Mouse (Mus musculus) frontal cortex, postnatal 25 days (tissue): ENCODE data around the gene Traf4.
"Not testable (repeated sequence)": the region's sequence is repeated elsewhere in the genome, so short reads cannot be mapped to it uniquely, and the experiment has no call there.

Experiments
- DNase-seq, 2 experiments: peaks; one replicate each; pipeline ENCODE4 v3.0.0; 2022; ENCODE audit warnings: low spot score in 2 of 2

Gene Traf4

GRCm38 (mm10) chr11:78164924-78165760, at the start of gene Traf4:
Gene Traf4, minus strand, starts transcription at chr11:78165589.
- DNase-seq, result no peak

DNA sequence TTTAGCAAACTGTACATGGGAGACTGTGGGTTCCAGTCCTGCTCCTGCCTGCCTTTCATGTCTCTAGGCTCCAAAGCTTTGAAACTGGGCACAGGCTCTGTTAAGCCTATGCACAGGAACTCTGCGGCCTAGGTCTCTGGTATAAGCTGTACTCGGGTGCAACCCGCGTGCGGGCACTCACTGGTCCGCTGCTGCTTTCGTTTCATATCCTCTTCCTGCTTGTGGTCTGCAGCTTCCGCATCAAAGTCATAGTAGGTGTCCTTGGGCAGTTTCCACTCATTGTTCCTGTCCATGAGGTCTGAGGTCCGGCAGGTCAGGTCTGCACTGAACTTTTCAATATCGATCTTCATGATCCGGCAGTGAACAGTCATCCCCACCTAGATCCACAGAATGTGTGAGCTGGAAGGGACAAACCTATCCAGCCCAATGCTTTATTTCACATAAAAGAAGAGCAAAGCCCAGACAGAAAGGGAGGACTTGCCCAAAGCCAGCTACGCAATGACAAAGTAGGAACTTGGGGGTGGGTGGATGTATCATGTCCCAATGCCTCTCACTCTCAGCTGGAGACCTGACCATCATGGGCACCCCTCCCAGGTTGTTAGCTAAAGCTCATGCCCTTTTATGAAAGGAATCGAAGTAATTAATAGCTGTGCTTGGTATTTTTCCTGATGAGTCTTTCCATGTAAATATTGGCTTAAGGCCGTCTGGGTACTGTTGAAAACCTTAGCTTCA, 47.9 kb upstream of the Traf4 start:
- DNase-seq, result no peak

DNA sequence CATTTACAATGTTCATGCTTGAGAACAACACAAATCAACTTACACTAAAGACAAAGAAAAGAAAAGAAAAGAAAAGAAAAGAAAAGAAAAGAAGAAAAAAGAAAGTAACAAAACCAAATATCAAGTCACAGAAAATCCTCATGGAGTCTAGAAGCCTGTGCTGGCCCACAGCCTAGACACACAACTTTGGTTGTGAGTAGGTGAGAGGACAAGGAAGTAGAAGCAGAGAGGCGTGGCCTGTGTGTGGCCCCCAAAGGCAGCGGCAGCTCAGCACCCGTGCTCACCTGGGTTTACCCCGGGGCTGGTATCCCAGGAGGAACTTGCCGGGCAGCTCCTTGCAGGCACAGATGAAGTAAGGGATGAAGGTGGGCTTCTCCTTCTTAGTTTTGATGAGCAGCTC, 46.1 kb upstream of the Traf4 start:
- no peak for DNase-seq

- DNase-seq, result no peak
Observed at GRCm38 (mm10) chr11:78210615-78211014, 45.2 kb upstream of the Traf4 start.

- DNase-seq, result no peak
Observed at GRCm38 (mm10) chr11:78209886-78210285, 44.5 kb upstream of the Traf4 start.

- DNase-seq, result no peak
Observed at GRCm38 (mm10) chr11:78207190-78207589, 41.8 kb upstream of the Traf4 start.

DNA sequence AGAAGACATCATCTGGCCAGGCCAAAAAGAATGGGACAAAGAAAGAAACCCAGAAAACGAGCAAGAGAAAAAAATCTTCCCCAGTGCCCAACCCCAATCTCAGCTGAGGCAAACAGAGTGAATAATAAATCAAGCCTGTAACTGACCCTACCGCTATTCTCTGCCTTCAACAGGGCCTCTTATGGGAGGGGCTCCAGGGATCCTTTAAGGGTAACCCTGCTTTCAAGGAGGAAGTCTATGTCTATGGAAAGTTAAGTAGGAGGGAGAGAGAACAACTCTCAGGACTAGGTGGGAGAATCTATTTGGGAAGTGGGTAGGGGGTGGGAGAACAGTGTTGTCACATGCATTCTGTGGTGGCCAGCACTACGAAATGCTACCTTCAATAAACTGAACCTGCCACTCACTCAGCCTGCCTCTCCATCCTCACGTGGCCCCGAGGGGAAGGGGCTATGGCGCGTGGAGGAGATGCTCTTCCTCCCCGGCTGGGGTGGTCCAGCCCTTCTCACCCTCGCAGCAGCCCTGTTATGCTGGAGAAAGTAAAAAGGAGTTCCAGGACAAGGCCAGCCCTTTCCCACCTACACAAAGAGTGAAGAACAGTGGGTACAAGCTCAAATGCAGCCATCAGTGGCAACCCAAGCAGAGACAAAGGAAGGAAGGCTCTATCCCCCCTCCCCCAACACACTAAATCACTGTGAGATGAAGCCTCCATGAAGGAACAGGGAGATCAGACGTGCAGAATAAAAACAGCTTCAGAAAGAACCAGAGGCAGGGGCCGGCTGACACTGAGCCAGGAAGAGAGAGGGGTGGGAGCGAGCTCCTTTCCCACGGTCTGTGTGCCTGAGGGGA, 40.2 kb upstream of the Traf4 start:
- no peak for DNase-seq

DNA sequence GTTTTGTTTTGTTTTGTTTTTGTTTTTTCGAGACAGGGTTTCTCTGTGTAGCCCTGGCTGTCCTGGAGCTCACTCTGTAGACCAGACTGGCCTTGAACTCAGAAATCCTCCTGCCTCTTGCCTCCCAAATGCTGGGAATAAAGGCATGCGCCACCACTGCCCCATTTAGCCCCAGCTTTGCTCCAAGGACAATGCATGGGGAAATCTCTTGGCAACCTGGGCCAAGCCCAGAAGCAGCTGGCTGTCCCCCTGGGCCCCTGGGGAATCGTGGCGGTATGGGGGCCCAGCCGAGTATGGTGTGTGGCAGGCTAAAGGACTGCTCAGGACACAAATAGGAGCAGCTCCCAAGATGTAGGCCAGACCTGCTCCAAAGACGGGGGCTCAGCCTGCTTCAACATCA, 38.9 kb upstream of the Traf4 start:
- DNase-seq, result no peak

DNA sequence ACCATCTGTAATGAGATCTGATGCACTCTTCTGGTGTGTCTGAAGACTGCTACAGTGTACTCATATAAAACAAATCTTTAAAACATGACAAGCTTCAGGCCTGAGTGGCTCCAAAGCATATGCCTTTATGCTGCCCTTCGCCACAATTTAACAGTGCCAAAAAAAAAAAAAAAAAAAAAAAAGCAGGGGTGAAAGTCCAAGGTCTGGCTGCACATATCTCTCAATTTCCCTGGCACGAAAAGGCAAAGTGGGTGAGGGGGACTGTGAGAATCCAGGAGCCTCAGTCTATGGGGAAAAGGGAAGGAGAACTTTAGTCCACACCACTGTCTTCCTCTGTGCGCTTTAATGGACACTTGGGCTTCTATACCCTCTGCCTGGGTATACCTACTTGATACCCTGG, 37.0 kb upstream of the Traf4 start:
- no peak for DNase-seq

GRCm38 (mm10) chr11:78195101-78195863, 29.9 kb upstream of the Traf4 start:
- no peak for DNase-seq

- DNase-seq, result no peak
Observed at GRCm38 (mm10) chr11:78194411-78195100, 29.2 kb upstream of the Traf4 start.

GRCm38 (mm10) chr11:78193113-78193512, 27.7 kb upstream of the Traf4 start, which contains the start of gene Proca1:
Gene Proca1, plus strand, starts transcription at chr11:78193392.
- no peak for DNase-seq

GRCm38 (mm10) chr11:78190041-78190440, 24.7 kb upstream of the Traf4 start:
- no peak for DNase-seq

DNA sequence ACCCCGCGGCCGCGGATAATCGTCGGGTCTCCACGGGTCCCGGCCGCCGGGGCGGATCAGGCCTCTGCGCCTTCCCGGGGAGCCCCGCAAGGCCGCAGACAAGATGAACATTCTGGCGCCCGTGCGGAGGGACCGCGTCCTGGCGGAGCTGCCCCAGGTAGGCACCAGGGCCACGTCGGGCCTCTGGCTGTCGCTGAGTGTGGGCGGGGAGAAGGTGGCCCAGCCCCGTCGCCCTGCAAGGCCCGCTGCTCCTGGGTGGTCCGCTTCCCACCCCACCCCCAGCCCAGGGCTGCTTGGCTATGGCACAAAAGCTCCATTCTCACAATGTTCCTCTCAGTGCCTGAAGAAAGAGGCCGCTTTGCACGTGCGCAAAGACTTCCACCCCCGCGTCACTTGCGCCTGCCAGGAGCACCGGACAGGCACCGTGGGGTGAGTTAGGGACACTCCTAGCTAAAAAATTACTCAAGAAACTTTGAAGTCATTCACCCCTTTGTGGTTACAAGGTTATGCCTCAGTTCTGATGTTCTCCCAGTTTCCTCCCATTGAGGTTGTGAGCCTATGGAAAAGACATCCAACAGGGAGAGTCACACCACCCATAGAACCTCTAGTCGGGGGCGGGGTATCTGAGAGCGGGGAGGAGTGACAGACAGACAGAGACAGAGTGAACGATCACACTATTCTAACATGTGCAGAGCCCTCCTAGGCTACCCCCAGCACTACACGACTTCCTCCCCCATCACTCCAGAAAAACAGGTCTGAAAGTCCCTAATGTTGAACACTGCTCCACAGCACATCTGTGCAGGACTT, 24.0 kb upstream of the Traf4 start:
- peak; percentile 54 to 60 for DNase-seq

GRCm38 (mm10) chr11:78188331-78189233, 23.2 kb upstream of the Traf4 start, which contains the start of gene Rab34:
Gene Rab34, plus strand, starts transcription at chr11:78188430.
- DNase-seq, result peak; percentile 34 to 44

DNA sequence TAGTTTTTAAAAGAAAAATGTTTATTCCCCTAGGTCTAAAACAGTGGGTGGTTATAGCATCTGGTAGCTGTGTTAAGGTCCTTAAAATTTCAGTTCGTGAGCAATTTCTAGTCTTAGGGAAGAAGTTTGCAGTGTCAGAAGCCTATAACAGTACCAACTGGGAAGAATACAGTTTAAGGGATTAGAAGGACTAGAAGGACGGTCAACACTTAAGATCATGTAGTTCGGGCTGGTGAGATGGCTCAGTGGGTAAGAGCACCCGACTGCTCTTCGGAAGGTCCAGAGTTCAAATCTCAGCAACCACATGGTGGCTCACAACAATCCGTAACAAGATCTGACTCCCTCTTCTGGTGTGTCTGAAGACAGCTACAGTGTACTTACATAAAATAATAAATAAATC, 19.3 kb upstream of the Traf4 start:
- DNase-seq, result not testable (repeated sequence)

DNA sequence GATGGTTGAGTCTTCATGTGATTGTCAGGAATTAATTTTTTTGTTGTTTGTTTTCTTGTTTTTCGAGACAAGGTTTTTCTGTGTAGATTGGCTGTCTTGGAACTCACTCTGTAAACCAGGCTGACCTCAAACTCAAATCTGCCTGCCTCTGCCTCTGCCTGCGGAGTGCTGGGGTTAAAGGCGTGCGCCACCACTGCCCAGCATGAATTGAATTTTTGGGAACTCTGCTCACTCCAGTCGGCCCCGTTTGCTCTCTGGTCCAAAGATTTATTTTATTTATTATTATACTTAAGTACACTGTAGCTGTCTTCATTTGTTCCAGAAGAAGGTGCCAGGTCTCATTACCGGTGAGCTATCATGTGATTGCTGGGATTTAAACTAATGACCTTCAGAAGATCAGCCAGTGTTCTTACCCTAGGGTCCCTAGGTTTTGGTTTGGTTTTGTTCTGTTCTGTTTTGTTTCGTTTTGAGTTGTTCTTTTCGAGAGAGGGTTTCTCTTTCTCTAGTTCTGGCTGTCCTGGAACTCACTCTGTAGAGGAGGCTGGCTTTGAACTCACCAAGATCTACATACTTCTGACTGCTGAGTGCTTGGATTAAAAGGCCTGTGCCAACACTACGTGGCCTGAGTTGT, 18.6 kb upstream of the Traf4 start:
- no peak for DNase-seq
